Mouse (Mus musculus): ENCODE data around the gene Mocs1.
A peak's percentile ranks its signal among the peaks of the same experiment; 100 is the strongest.

Mocs1 gene

GRCm38 (mm10) chr17:49484435-49484834, 56.3 kb downstream of the Mocs1 start:
- DNase-seq = no peak

- DNase-seq = peak; percentile 96
These were observed 60.9 kb downstream of the Mocs1 start for GRCm38 (mm10) chr17:49489098-49489497.

GRCm38 (mm10) chr17:49493276-49493675, 65.1 kb downstream of the Mocs1 start:
- no peak for DNase-seq

GRCm38 (mm10) chr17:49498169-49498568, 70.0 kb downstream of the Mocs1 start:
- DNase-seq = no peak

- DNase-seq = no peak
These were observed 71.5 kb downstream of the Mocs1 start for GRCm38 (mm10) chr17:49499635-49500034.

GRCm38 (mm10) chr17:49500234-49500633, 72.1 kb downstream of the Mocs1 start:
- DNase-seq = no peak

- DNase-seq = peak; percentile 95
These were observed 75.2 kb downstream of the Mocs1 start for GRCm38 (mm10) chr17:49503246-49503900.
